Mouse (Mus musculus) erythroblast, embryonic 14.5 days (primary cell): ENCODE data around the gene Tenm4.

Experiments used
- GATA1 ChIP-seq: IDR thresholded peaks from 2 replicates; pipeline ENCODE4 v1.6.1; 2012; ENCODE audit warnings: low read length, inconsistent platforms, mixed read lengths
- TAL1 ChIP-seq: IDR thresholded peaks from 3 replicates; pipeline ENCODE4 v1.6.1; 2012; ENCODE audit warnings: low read length, inconsistent platforms, mixed read lengths

- no peak for TF ChIP-seq TAL1
- no peak for TF ChIP-seq GATA1
These were observed 392.5 kb downstream of the Tenm4 start for GRCm38 (mm10) chr7:96563329-96564065.
